Mouse (Mus musculus): Measurements from ENCODE around the gene Olfr212.
"Not testable (repeated sequence)": the region's sequence is repeated elsewhere in the genome, so short reads cannot be mapped to it uniquely, and the experiment has no call there.

Olfr212 gene

GRCm38 (mm10) chr6:116506302-116507003 lies at the start of gene Olfr212:
TSS of gene Olfr212 (plus strand) at chr6:116506516.
- not testable (repeated sequence) for DNase-seq

GRCm38 (mm10) chr6:116458728-116459127 lies 47.6 kb upstream of the Olfr212 start:
- peak; percentile 79 for DNase-seq

- DNase-seq: peak; percentile 80
Observed at GRCm38 (mm10) chr6:116459232-116459631, 47.1 kb upstream of the Olfr212 start.

GRCm38 (mm10) chr6:116460544-116461283 lies 45.6 kb upstream of the Olfr212 start, which contains the start of gene Alox5:
TSS of gene Alox5 (minus strand) at chr6:116461178.
- DNase-seq: peak; percentile 97

- DNase-seq: no peak
Observed at GRCm38 (mm10) chr6:116468081-116468480, 38.2 kb upstream of the Olfr212 start.

- DNase-seq: peak; percentile 29
Observed at GRCm38 (mm10) chr6:116485081-116485480, 21.2 kb upstream of the Olfr212 start.

- DNase-seq: peak; percentile 61
Observed at GRCm38 (mm10) chr6:116486833-116487232, 19.5 kb upstream of the Olfr212 start.

- peak; percentile 19 for DNase-seq
Observed at GRCm38 (mm10) chr6:116488791-116489190, 17.5 kb upstream of the Olfr212 start, which contains the start of gene Olfr211. TSS of gene Olfr211 (plus strand) at chr6:116489091.

- DNase-seq: peak; percentile 80
Observed at GRCm38 (mm10) chr6:116493742-116494141, 12.6 kb upstream of the Olfr212 start.

- peak; percentile 39 for DNase-seq
Observed at GRCm38 (mm10) chr6:116495960-116496359, 10.4 kb upstream of the Olfr212 start.

- DNase-seq: no peak
Observed at GRCm38 (mm10) chr6:116514832-116515231, 8.5 kb downstream of the Olfr212 start.

- no peak for DNase-seq
Observed at GRCm38 (mm10) chr6:116538156-116538555, 31.8 kb downstream of the Olfr212 start, which contains the start of gene Olfr213. TSS of gene Olfr213 (plus strand) at chr6:116538456.

GRCm38 (mm10) chr6:116542500-116542899 lies 36.2 kb downstream of the Olfr212 start:
- DNase-seq: no peak

GRCm38 (mm10) chr6:116550841-116551240 lies 44.5 kb downstream of the Olfr212 start, which contains the start of gene Gm5580:
TSS of gene Gm5580 (plus strand) at chr6:116551141.
- not testable (repeated sequence) for DNase-seq

- no peak for DNase-seq
Observed at GRCm38 (mm10) chr6:116553935-116554334, 47.6 kb downstream of the Olfr212 start, which contains the start of gene Olfr214. TSS of gene Olfr214 (plus strand) at chr6:116554235.

GRCm38 (mm10) chr6:116554952-116555351 lies 48.6 kb downstream of the Olfr212 start:
- no peak for DNase-seq

Measured in heart, adult 11 months (tissue).